In genomic region chr13:56630552-56630951, GRCm38 (mm10) we compare ENCODE assay signal across 26 mouse cellular contexts. TPM values are rescaled to one million over a fixed set of nuclear protein-coding genes. Genes with fewer than 3 reads are reported as not detected.
DNase-seq lines count a peak whose midpoint lies in the region; ATAC-seq and TF ChIP-seq lines count a peak whose summit lies in the region.
"Had no signal": no experiment of that assay in that cellular context is flagged by ENCODE, and none has a peak within 500 bp of the region (broad histone marks: within the 10 kb centered on the region; RNA-seq: fewer than 3 reads in every experiment).

No protein-coding gene starts in this region.

- H3K36me3 ChIP-seq in liver, postnatal 0 days (replicated peaks; ENCODE audit: insufficient read depth, low read length) = no peaks in the 10 kb centered on the region
- H3K36me3 ChIP-seq in liver, embryonic 11.5 days (ENCODE audit: control insufficient read depth, insufficient read depth, low read length) = 0 out of 2 replicates have a peak, but pooled peaks cover 4% of the 10 kb centered on the region
- peaks cover 73% of the 10 kb centered on the region for H3K36me3 ChIP-seq in intestine, embryonic 14.5 days (ENCODE audit: control insufficient read depth, insufficient read depth, low read length)
- H3K36me3 ChIP-seq in small intestine, adult 2 months (ENCODE audit: control insufficient read depth, insufficient read depth, low read length) = peaks cover 64% of the 10 kb centered on the region
- H3K36me3 ChIP-seq in forebrain, embryonic 13.5 days (ENCODE audit: poor library complexity, severe bottlenecking) = no peaks in the 10 kb centered on the region
- H3K36me3 ChIP-seq: midbrain, embryonic 13.5 days had no signal

- no peak for TF ChIP-seq POLR2A in small intestine, adult 2 months (IDR thresholded peaks at IDR 0.05; ENCODE audit: low read depth, low read length)

- no peak for TF ChIP-seq CTCF in liver, postnatal 0 days (IDR thresholded peaks at IDR 0.05; ENCODE audit: low read depth)
- no peak for TF ChIP-seq CTCF in small intestine, adult 2 months (IDR thresholded peaks at IDR 0.05; ENCODE audit: extremely low read depth, insufficient read length, insufficient replicate concordance, low read depth, low read length)

- 49% methylated on average over 6 of the region's 6 CpGs for WGBS in liver, postnatal 0 days (ENCODE audit: insufficient replicate concordance)
- WGBS in liver, embryonic 11.5 days = 55% methylated on average over 6 of the region's 6 CpGs
- 27% methylated on average over 6 of the region's 6 CpGs for WGBS in intestine, embryonic 14.5 days
- 15% methylated on average over 6 of the region's 6 CpGs for WGBS in small intestine, adult 2 months
- WGBS in forebrain, embryonic 13.5 days = 61% methylated on average over 6 of the region's 6 CpGs

- no peak overlapping the region for H3K4me3 ChIP-seq in liver, postnatal 0 days (ENCODE audit: low read depth, low read length)
- H3K4me3 ChIP-seq in liver, embryonic 11.5 days (ENCODE audit: low read depth, low read length) = no peak overlapping the region
- no peak overlapping the region for H3K4me3 ChIP-seq in intestine, embryonic 14.5 days (ENCODE audit: low read depth, low read length)
- 0 out of 2 replicates have a peak overlapping the region, but pooled peaks have one; percentile 5 for H3K4me3 ChIP-seq in small intestine, adult 2 months (ENCODE audit: low read depth, low read length)
- no peak overlapping the region for H3K4me3 ChIP-seq in forebrain, embryonic 13.5 days
- H3K4me3 ChIP-seq: embryonic facial prominence, embryonic 10.5 days; forebrain, embryonic 10.5 days; heart, embryonic 10.5 days; hindbrain, embryonic 10.5 days; layer of hippocampus, adult 2 months; limb, embryonic 10.5 days; midbrain, embryonic 13.5 days had no signal

- no peaks in the 10 kb centered on the region for H3K9me3 ChIP-seq in liver, postnatal 0 days (ENCODE audit: low read length)
- H3K9me3 ChIP-seq in liver, embryonic 11.5 days (ENCODE audit: control insufficient read depth, low read length) = no peaks in the 10 kb centered on the region
- no peaks in the 10 kb centered on the region for H3K9me3 ChIP-seq in intestine, embryonic 14.5 days (ENCODE audit: control insufficient read depth, low read length)
- H3K9me3 ChIP-seq in forebrain, embryonic 13.5 days (replicated peaks) = no peaks in the 10 kb centered on the region
- H3K9me3 ChIP-seq: embryonic facial prominence, embryonic 10.5 days; forebrain, embryonic 10.5 days; heart, embryonic 10.5 days; hindbrain, embryonic 10.5 days; limb, embryonic 10.5 days; midbrain, embryonic 13.5 days had no signal

- TF ChIP-seq EP300 in liver, postnatal 0 days (IDR thresholded peaks at IDR 0.05; ENCODE audit: low read depth) = no peak

- H3K4me2 ChIP-seq in liver, postnatal 0 days (ENCODE audit: low read depth, low read length) = no peak overlapping the region
- no peak overlapping the region for H3K4me2 ChIP-seq in liver, embryonic 11.5 days
- no peak overlapping the region for H3K4me2 ChIP-seq in intestine, embryonic 14.5 days (ENCODE audit: low read length)
- no peak overlapping the region for H3K4me2 ChIP-seq in forebrain, embryonic 13.5 days
- H3K4me2 ChIP-seq: midbrain, embryonic 13.5 days had no signal

- ATAC-seq in liver, postnatal 0 days = peak; percentile 62
- no peak for ATAC-seq in liver, embryonic 11.5 days (replicated peaks; ENCODE audit: low FRiP score)
- no peak for ATAC-seq in intestine, embryonic 14.5 days (replicated peaks; ENCODE audit: low FRiP score, low TSS enrichment, low read depth)
- ATAC-seq in erythroblast, adult 5-6 weeks (replicated peaks; ENCODE audit: low FRiP score, poor library complexity, severe bottlenecking) = no peak
- no peak for ATAC-seq in forebrain, embryonic 13.5 days
- ATAC-seq: forebrain, postnatal 0 days; hindbrain, postnatal 0 days; lung, postnatal 0 days; midbrain, embryonic 13.5 days had no signal

- H3K4me1 ChIP-seq in liver, postnatal 0 days (ENCODE audit: insufficient read depth) = peaks cover 9% of the 10 kb centered on the region; the same call in 1 of the 2 replicates
- H3K4me1 ChIP-seq in liver, embryonic 11.5 days (replicated peaks; ENCODE audit: control insufficient read depth, insufficient read depth, low read length) = 0 out of 2 replicates have a peak, but pooled peaks cover 3% of the 10 kb centered on the region
- H3K4me1 ChIP-seq in intestine, embryonic 14.5 days (replicated peaks; ENCODE audit: control insufficient read depth, insufficient read depth, low read length) = peaks cover 40% of the 10 kb centered on the region
- H3K4me1 ChIP-seq in small intestine, adult 2 months (ENCODE audit: control insufficient read depth, insufficient read depth, insufficient read length, low read length) = peaks cover 66% of the 10 kb centered on the region
- H3K4me1 ChIP-seq in forebrain, embryonic 13.5 days = 0 out of 2 replicates have a peak, but pooled peaks cover 3% of the 10 kb centered on the region

- no peak overlapping the region for H3K9ac ChIP-seq in liver, postnatal 0 days (replicated peaks)
- no peak overlapping the region for H3K9ac ChIP-seq in liver, embryonic 11.5 days (ENCODE audit: low read depth, low read length)
- H3K9ac ChIP-seq in intestine, embryonic 14.5 days (ENCODE audit: low read length) = no peak overlapping the region
- H3K9ac ChIP-seq in forebrain, embryonic 13.5 days = no peak overlapping the region
- H3K9ac ChIP-seq: forebrain, postnatal 0 days; midbrain, embryonic 13.5 days had no signal

- H3K27ac ChIP-seq in liver, postnatal 0 days (ENCODE audit: low read depth) = no peak overlapping the region
- H3K27ac ChIP-seq in liver, embryonic 11.5 days (ENCODE audit: low read depth, low read length) = no peak overlapping the region
- H3K27ac ChIP-seq in intestine, embryonic 14.5 days (ENCODE audit: low read depth) = peak overlapping the region; percentile 38
- H3K27ac ChIP-seq in small intestine, adult 2 months (ENCODE audit: insufficient read depth, low read depth, low read length) = peak overlapping the region; percentile 98
- no peak overlapping the region for H3K27ac ChIP-seq in forebrain, embryonic 13.5 days
- H3K27ac ChIP-seq: embryonic facial prominence, embryonic 10.5 days; forebrain, embryonic 10.5 days; heart, embryonic 10.5 days; hindbrain, embryonic 10.5 days; hindbrain, postnatal 0 days; layer of hippocampus, adult 2 months; limb, embryonic 10.5 days; midbrain, embryonic 13.5 days had no signal

- no peak for DNase-seq in liver, postnatal 0 days
- DNase-seq in liver, embryonic 11.5 days (ENCODE audit: low spot score) = no peak
- peak; percentile 64 for DNase-seq in R1 (ENCODE audit: low read depth, low spot score)
- DNase-seq in intestine, embryonic 14.5 days (ENCODE audit: low spot score) = no peak
- DNase-seq: B cell, adult 2 months; cerebellum, adult 11 months; cerebellum, adult 9-11 months; forebrain, postnatal 0 days; gastrocnemius, postnatal 36 days; kidney, postnatal 14 days; liver; thymus, postnatal 25 days had no signal

- no peaks in the 10 kb centered on the region for H3K27me3 ChIP-seq in liver, postnatal 0 days (ENCODE audit: insufficient read depth, low read length)
- no peaks in the 10 kb centered on the region for H3K27me3 ChIP-seq in liver, embryonic 11.5 days (replicated peaks; ENCODE audit: control insufficient read depth, insufficient read depth, low read length)
- H3K27me3 ChIP-seq in intestine, embryonic 14.5 days (replicated peaks; ENCODE audit: control insufficient read depth, insufficient read depth, low read length) = no peaks in the 10 kb centered on the region
- H3K27me3 ChIP-seq in small intestine, adult 2 months (ENCODE audit: control insufficient read depth, insufficient read depth, low read length) = no peaks in the 10 kb centered on the region
- no peaks in the 10 kb centered on the region for H3K27me3 ChIP-seq in forebrain, embryonic 13.5 days
- H3K27me3 ChIP-seq: midbrain, embryonic 13.5 days had no signal

RNA-seq across cellular contexts. Expression of gene Tgfbi, which starts 21.2 kb away (rescaled TPM):
- polyA plus RNA-seq in liver, postnatal 0 days (2015; fragmentation: Nextera tagmentation; extraction: Ambion mirVana) = 24.9 and 26.8 TPM in 2 replicates
- polyA plus RNA-seq in liver, embryonic 11.5 days (2014; fragmentation: Nextera tagmentation; extraction: Ambion mirVana) = 27.6 and 28.2 TPM in 2 replicates
- 123 and 163 TPM in 2 replicates for polyA plus RNA-seq in intestine, embryonic 14.5 days (2014; fragmentation: Nextera tagmentation; extraction: Ambion mirVana)
- polyA plus RNA-seq in small intestine, adult 2 months (2012; rRNA removed) = 67.9 and 221 TPM in 2 replicates
- total RNA-seq in erythroblast, adult 5-6 weeks (2015; ENCODE audit: low replicate concordance) = 20.4 and 25.7 TPM in 2 replicates
- 20.8 and 27.5 TPM in 2 replicates for total RNA-seq in erythroblast, adult 5-6 weeks (2017; ENCODE audit: low replicate concordance)
- 4.8 and 6.9 TPM in 2 replicates for polyA plus RNA-seq in forebrain, embryonic 13.5 days (2015; fragmentation: Nextera tagmentation; extraction: Ambion mirVana)
- total RNA-seq: CH12.LX, MEL had no signal

Comparison
In these comparisons a context has a peak if more than half of its experiments do, and no peak if none do; other contexts are left out.
1. H3K27ac ChIP-seq: peak in intestine, embryonic 14.5 days (single experiment) and small intestine, adult 2 months (single experiment); none in liver, postnatal 0 days (single experiment), liver, embryonic 11.5 days (single experiment) and forebrain, embryonic 13.5 days (single experiment).